Mouse (Mus musculus) stomach, postnatal 0 days (tissue): ENCODE results near the gene Gabarap.

Experiments used
- CTCF ChIP-seq: IDR thresholded peaks from 2 replicates; pipeline ENCODE4 v1.5.1; 2016; ENCODE audit warnings: antibody characterized with exemption, low read depth, mild to moderate bottlenecking, moderate library complexity
- EP300 ChIP-seq: optimal IDR thresholded peaks from 2 replicates; pipeline ENCODE3; 2016; ENCODE audit warnings: antibody characterized with exemption

DNA sequence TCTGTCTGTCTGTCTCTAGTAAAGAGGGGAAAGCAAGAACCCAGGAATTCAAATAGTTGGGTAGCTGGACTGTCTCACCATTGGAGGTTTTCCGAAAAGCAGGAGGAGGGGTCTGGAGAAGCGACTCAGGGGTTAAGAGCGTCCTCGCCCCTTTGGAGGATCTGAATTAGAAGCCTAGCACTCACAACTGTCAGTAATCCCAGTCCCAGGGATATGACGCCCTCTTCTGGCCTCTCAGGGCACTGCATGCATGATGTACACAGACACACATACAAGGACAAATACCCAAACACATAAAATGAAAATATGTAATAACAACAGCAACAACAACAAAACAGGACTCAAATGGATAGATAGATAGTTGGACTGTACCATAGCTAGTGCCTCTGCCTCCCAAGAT is 30.3 kb upstream of the Gabarap start:
- TF ChIP-seq CTCF (peak; percentile 66), EP300 (no peak)
